Mouse (Mus musculus): ENCODE measurements at regions not wholly inside any gene's neighbourhood (a gene's known extent, or its start where the extent isn't known, plus 50 kb on each side); places are given as distances from the start of the nearest gene placed in this dataset.
A peak's percentile ranks its signal among the peaks of the same experiment; 100 is the strongest.

DNA sequence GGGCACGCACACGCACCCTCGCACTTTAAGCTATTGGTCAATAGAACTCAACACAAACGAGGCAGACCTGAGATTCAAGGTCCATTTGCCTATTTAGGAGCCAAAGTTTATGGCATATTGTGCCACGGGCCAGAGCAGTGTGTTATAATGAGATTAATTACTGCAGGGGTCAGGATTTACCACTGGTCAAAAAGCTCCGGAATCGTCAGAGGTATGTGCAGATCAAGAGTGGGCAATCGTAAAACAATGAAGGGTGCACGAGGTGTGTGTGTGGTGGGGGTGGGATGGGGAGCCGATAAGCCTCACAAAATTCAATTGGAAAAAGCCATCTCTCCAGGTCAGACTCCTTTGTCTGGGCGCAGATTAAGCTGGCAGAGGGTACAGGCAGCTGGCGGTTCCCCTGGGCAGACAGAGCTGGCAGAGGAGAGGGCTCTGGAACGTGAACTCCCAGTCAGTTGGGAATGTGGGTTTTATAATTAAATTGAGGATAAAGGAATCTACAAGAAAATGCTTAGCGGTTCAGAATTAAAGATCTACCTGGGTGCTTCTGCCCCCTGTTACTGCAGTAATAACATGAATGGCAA, 97.4 kb upstream of the Itga6 start:
- Histone ChIP-seq H3K4me1 (peaks cover 21% of the 10 kb centered on the region), H3K4me3 (no peak overlapping the region), H3K27me3 (ENCODE audit: insufficient read depth, poor library complexity, severe bottlenecking) (no peaks in the 10 kb centered on the region), H3K27ac (no peak overlapping the region), H3K36me3 (no peaks in the 10 kb centered on the region), H3K9me3 (no peaks in the 10 kb centered on the region)
- DNase-seq (ENCODE audit: low spot score): no peak
- WGBS: 85% methylated on average over 14 of the region's 14 CpGs

DNA sequence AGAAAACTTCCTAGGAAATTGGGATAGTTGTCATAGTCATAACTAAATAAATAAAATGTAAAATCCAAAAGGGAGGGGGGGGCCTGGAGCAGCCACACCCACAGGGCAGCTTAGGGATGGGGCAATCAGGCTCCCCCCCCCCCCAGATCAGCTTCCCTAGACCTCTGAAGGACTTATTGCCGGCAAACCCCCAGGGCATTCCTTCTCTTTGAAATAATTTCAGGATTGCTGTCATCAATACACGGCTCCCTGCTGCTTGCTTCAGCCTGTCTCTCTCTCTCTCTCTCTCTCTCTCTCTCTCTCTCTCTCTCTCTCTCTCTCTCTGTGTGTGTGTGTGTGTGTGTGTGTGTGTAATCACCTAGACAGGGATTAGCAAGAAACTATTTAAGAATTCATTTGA, 93.8 kb upstream of the Itga6 start:
- H3K4me1 ChIP-seq: peaks cover 30% of the 10 kb centered on the region
- no peak overlapping the region; the same call in 1 of the 2 replicates for H3K27ac ChIP-seq
- no peak overlapping the region for H3K4me3 ChIP-seq

DNA sequence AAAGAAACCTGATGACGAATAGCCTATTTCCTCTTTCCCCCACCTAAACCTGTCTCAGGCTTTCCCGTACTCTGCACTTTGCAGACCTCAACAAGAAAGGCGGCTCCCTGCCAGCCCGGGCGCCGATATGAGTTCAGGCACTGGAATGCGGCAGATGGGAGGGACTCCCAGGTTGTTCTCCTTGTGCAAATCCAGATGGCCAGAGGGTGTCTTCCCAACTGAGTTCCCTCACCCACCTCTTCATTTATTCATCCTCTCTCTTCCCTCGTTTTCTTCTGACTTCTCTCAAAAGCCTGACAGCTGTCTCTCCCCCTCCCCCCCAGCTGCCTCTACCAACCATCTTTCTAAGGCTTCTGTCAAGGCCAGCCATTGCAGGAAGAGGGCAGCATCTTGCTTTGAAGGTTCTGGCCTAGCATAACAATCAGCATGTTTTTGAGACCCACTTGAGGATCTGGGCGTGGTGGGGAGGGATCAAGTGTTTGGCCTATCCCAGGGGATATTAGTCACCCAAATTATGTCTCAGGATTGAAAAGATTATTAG, 93.1 kb upstream of the Itga6 start:
- no peak for DNase-seq (ENCODE audit: low spot score)
- H3K4me3 ChIP-seq: peak overlapping the region; percentile 38
- WGBS: 11% methylated on average over 9 of the region's 9 CpGs
- H3K9me3 ChIP-seq: no peaks in the 10 kb centered on the region
- H3K4me1 ChIP-seq: peaks cover 32% of the 10 kb centered on the region
- peak overlapping the region; percentile 75 for H3K27ac ChIP-seq
- H3K27me3 ChIP-seq (ENCODE audit: insufficient read depth, poor library complexity, severe bottlenecking): no peaks in the 10 kb centered on the region
- no peaks in the 10 kb centered on the region for H3K36me3 ChIP-seq

More for the DNA sequence above, 93.8 kb upstream of the Itga6 start:
- H3K36me3 ChIP-seq: no peaks in the 10 kb centered on the region
- no peaks in the 10 kb centered on the region for H3K9me3 ChIP-seq
- no peaks in the 10 kb centered on the region for H3K27me3 ChIP-seq (ENCODE audit: insufficient read depth, poor library complexity, severe bottlenecking)
- DNase-seq (ENCODE audit: low spot score): no peak
- 51% methylated on average over 2 of the region's 2 CpGs for WGBS

GRCm38 (mm10) chr2:71654817-71655503, 90.5 kb upstream of the Itga6 start:
- H3K4me3 ChIP-seq: no peak overlapping the region

GRCm38 (mm10) chr2:71655504-71656390, 89.7 kb upstream of the Itga6 start:
- Histone ChIP-seq H3K4me3 (peak overlapping the region; percentile 53), H3K4me1 (peaks cover 37% of the 10 kb centered on the region), H3K27ac (peak overlapping the region; percentile 89), H3K27me3 (ENCODE audit: insufficient read depth, poor library complexity, severe bottlenecking) (no peaks in the 10 kb centered on the region), H3K36me3 (no peaks in the 10 kb centered on the region), H3K9me3 (no peaks in the 10 kb centered on the region)
- 1% methylated on average over 19 of the region's 19 CpGs for WGBS
- DNase-seq (ENCODE audit: low spot score): peak; percentile 86

More at GRCm38 (mm10) chr2:71654817-71655503, 90.5 kb upstream of the Itga6 start:
- Histone ChIP-seq H3K4me1 (peaks cover 37% of the 10 kb centered on the region), H3K36me3 (no peaks in the 10 kb centered on the region), H3K27ac (peak overlapping the region; percentile 89), H3K27me3 (ENCODE audit: insufficient read depth, poor library complexity, severe bottlenecking) (no peaks in the 10 kb centered on the region), H3K9me3 (no peaks in the 10 kb centered on the region)
- no peak for DNase-seq (ENCODE audit: low spot score)
- 32% methylated on average over 8 of the region's 8 CpGs for WGBS

DNA sequence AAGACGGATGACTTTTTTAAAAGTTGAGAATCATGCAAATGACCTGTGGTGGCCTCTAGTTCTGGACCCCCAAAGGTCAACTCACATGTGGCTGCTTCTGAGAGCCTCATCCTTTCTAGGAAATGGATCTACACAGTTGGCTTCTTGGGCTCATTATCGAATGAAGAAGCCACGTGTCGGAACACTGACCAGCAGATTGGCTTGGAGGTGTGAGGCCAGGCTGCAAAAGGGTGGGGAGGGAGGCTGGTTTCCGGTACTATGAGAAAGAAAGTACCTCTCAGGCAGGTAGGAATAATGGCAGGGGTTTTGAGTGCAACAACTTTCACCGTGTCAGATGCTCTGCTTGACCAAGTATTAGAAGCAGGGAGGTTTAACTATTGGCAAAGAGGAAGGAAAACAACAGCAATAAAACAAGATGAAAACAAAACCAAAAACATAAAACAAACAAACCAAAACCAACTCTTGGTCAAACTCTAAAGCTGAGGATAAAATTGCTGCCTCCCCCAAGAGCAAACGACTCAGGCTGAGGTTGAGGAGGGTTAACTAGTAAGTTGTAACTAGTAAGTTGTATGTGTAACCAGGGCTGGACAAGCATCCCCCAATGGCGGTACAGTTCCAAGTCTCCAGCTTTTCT, 88.7 kb upstream of the Itga6 start:
- no peaks in the 10 kb centered on the region for H3K27me3 ChIP-seq (ENCODE audit: insufficient read depth, poor library complexity, severe bottlenecking)
- 53% methylated on average over 8 of the region's 8 CpGs for WGBS
- H3K36me3 ChIP-seq: no peaks in the 10 kb centered on the region
- peak overlapping the region; percentile 89; the same call in 1 of the 2 replicates for H3K27ac ChIP-seq
- H3K4me1 ChIP-seq: peaks cover 44% of the 10 kb centered on the region
- no peak overlapping the region for H3K4me3 ChIP-seq
- no peaks in the 10 kb centered on the region for H3K9me3 ChIP-seq
- DNase-seq (ENCODE audit: low spot score): no peak

DNA sequence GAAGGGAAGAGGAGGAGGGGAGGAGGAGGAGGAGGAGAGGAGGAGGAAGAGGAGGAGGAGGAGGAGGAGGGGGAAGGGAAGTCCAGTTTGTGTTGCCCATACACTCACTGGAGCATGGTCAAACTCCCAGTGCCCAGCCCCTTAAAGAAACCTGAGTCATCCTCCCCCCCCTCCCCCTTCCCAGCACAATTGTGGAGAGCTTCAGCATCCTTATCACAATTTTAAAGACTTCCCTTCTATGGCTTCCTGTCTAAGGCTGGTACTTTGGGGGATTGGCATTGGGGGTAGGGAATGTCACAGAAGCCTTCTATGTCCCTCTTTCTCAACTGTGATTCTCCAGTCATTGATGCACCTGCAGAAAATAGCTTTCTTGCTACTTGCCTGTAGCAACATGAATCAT, 84.0 kb upstream of the Itga6 start:
- Histone ChIP-seq H3K27ac (no peak overlapping the region), H3K4me3 (no peak overlapping the region), H3K27me3 (ENCODE audit: insufficient read depth, poor library complexity, severe bottlenecking) (no peaks in the 10 kb centered on the region), H3K36me3 (no peaks in the 10 kb centered on the region), H3K4me1 (peaks cover 20% of the 10 kb centered on the region), H3K9me3 (no peaks in the 10 kb centered on the region)
- DNase-seq (ENCODE audit: low spot score): no peak

DNA sequence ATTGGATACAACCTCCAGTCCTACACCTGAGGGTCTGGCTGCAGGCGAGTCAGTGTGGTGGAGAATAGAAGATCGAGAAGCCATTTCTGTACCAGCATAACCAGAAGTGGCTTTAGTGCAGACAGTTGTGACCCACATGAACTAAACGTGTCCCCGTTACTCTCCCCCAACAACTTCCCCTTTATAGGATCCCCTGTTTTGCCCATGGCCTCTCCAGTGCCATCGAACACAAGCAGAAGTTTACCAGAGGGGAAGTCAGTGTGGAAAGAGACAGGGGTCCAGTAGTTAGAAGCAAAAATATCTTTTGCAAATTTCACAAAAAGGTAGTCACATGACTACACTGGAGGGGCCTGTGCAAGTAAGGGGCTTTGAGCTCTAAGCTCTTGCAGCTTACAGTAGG, 83.4 kb upstream of the Itga6 start:
- no peaks in the 10 kb centered on the region for H3K27me3 ChIP-seq (ENCODE audit: insufficient read depth, poor library complexity, severe bottlenecking)
- DNase-seq (ENCODE audit: low spot score): no peak
- H3K36me3 ChIP-seq: no peaks in the 10 kb centered on the region
- no peaks in the 10 kb centered on the region for H3K9me3 ChIP-seq
- peaks cover 21% of the 10 kb centered on the region for H3K4me1 ChIP-seq
- 74% methylated on average over 5 of the region's 5 CpGs for WGBS
- H3K27ac ChIP-seq: no peak overlapping the region
- no peak overlapping the region for H3K4me3 ChIP-seq

DNA sequence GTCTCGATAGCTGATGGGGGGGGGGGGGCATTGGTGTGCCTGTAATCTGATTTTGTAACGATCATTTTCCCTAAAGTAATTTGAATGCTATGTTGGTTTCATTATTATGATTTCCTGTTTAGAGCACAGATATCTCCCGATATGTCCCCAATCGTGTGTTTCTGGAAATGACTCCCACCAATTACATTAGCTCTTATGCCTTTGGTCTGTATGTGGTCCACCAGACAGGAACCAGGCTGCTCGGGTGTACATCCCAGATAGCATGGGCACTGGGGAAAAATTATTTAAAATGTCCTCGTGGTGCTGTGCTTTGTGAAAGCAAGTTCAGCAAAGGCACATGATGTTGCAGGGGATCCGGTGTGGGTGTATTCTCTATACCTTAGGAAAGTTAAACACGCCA, 82.0 kb upstream of the Itga6 start:
- peaks cover 20% of the 10 kb centered on the region for H3K4me1 ChIP-seq
- WGBS: 82% methylated on average over 8 of the region's 8 CpGs
- H3K27ac ChIP-seq: no peak overlapping the region
- no peaks in the 10 kb centered on the region for H3K27me3 ChIP-seq (ENCODE audit: insufficient read depth, poor library complexity, severe bottlenecking)
- H3K4me3 ChIP-seq: no peak overlapping the region
- no peak for DNase-seq (ENCODE audit: low spot score)
- H3K36me3 ChIP-seq: no peaks in the 10 kb centered on the region
- H3K9me3 ChIP-seq: no peaks in the 10 kb centered on the region

- Histone ChIP-seq H3K27ac (peak overlapping the region; percentile 16; the same call in 1 of the 2 replicates), H3K9me3 (no peaks in the 10 kb centered on the region), H3K4me1 (peaks cover 27% of the 10 kb centered on the region), H3K4me3 (no peak overlapping the region), H3K36me3 (no peaks in the 10 kb centered on the region), H3K27me3 (ENCODE audit: insufficient read depth, poor library complexity, severe bottlenecking) (no peaks in the 10 kb centered on the region)
- DNase-seq (ENCODE audit: low spot score): no peak
- 78% methylated on average over 2 of the region's 2 CpGs for WGBS
Observed at GRCm38 (mm10) chr2:71666927-71667326, 78.5 kb upstream of the Itga6 start.

DNA sequence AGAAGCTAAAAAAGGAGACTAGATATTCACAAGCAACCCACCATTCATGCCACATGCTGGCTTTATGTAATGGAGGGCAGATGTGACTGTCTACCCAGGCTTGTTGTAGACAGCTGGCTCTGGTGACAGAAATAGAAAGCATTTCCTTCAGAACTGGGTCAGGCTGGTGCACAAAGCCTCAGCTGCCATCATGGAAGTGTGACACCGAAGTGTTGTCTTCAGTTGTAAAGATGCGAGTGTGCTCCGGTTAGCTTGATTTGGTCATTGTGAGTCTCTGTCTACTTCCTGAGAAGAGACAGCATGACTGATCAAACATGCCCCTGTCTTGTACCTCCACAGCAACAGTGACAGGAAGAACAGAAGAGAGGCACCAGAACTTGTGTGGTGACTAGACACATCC, 77.7 kb upstream of the Itga6 start:
- DNase-seq (ENCODE audit: low spot score): no peak
- H3K27me3 ChIP-seq (ENCODE audit: insufficient read depth, poor library complexity, severe bottlenecking): no peaks in the 10 kb centered on the region

DNA sequence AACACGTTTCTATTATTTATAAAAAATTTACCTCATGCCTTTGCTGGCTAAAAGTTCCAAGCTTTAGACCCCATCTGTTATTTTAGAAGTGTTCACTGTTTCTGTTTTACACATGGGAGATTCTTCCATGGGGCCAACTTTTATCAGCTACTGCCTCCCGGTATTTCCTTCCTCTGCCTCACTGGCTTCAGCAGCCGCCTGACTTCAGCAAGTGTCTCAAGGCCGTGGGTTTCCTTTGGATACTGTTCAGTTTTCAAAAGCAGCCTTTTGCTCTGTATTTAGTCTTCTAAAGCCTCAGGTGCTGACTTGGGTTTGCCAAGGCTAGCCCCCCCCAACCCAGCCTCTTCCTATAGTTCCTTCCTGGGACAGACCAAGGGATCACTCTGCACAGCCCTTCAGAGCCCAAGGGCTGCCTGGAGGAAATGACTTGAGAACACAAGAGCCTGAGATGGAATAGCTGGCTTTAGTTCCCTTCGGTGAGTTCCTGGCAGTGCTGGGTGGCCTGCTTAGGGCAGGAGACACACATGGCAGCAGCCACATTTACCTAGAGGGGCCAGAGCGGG, 75.1 kb upstream of the Itga6 start:
- H3K4me3 ChIP-seq: no peak overlapping the region
- peaks cover 39% of the 10 kb centered on the region for H3K4me1 ChIP-seq
- no peak for DNase-seq (ENCODE audit: low spot score)
- H3K36me3 ChIP-seq: no peaks in the 10 kb centered on the region
- peak overlapping the region; percentile 56 for H3K27ac ChIP-seq
- H3K9me3 ChIP-seq: no peaks in the 10 kb centered on the region
- no peaks in the 10 kb centered on the region for H3K27me3 ChIP-seq (ENCODE audit: insufficient read depth, poor library complexity, severe bottlenecking)
- WGBS: 60% methylated on average over 6 of the region's 6 CpGs

More for the DNA sequence above, 77.7 kb upstream of the Itga6 start:
- no peaks in the 10 kb centered on the region for H3K36me3 ChIP-seq
- H3K4me1 ChIP-seq: peaks cover 26% of the 10 kb centered on the region
- no peak overlapping the region for H3K4me3 ChIP-seq
- WGBS: 91% methylated on average over 3 of the region's 3 CpGs
- H3K27ac ChIP-seq: no peak overlapping the region
- H3K9me3 ChIP-seq: no peaks in the 10 kb centered on the region
